Mouse (Mus musculus) liver, embryonic 14.5 days (tissue): ENCODE measurements around the gene Meig1.
"Not testable (repeated sequence)": the region's sequence is repeated elsewhere in the genome, so short reads cannot be mapped to it uniquely, and the experiment has no call there.

ENCODE experiments used
- CTCF ChIP-seq: IDR thresholded peaks from 2 replicates; pipeline ENCODE4 v1.5.1; 2016; ENCODE audit warnings: antibody characterized with exemption, low read depth, control low read depth
- EP300 ChIP-seq: IDR thresholded peaks from 2 replicates; pipeline ENCODE4 v1.6.1; 2016; ENCODE audit warnings: antibody characterized with exemption, low read depth

DNA sequence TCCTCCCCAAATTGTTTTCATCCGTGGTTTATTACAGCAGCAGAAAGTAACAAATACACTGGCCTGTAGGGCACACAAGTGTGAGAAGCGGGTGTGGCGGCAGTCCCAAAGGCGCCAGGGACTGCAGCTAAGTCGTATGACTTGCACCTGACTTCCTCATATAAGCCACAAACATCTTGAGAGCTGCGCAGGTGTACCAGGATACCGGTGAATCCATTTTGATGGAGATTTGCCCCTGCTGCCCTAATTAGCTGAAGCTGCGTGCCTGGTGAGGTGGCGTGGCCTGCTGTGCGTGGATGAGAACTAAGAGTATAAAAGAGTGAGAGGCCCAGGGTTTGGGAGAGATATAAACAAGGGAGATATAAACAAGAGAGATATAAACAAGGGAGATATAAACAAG is 25.3 kb downstream of the Meig1 start, which contains the start of gene Olah:
- not testable (repeated sequence) for TF ChIP-seq CTCF, EP300
